Mouse (Mus musculus) limb, embryonic 12.5 days (tissue): ENCODE measurements around the gene Dhx37. TPM values are rescaled to one million over a fixed set of nuclear protein-coding genes. Genes with fewer than 3 reads are reported as not detected.
"Not testable (repeated sequence)": the region's sequence is repeated elsewhere in the genome, so short reads cannot be mapped to it uniquely, and the experiment has no call there.

Experiments
- ATAC-seq: fragments of 200-750 bp; cut with Nextera tagmentation; 2 replicates; pipeline ENCODE4 v1.8.0; 2017; ENCODE audit warnings: low read depth, moderate TSS enrichment; ENCODE audit not compliant: insufficient number of reproducible peaks, insufficient read depth, low FRiP score, low TSS enrichment
- H3K27ac ChIP-seq: fragments of 300-500 bp; sonication (generic); 2 replicates; pipeline ENCODE4 v1.5.1; 2016; ENCODE audit warnings: mild to moderate bottlenecking, moderate library complexity
- H3K27me3 ChIP-seq: fragments of 300-500 bp; sonication (generic); 2 replicates; pipeline ENCODE4 v1.6.1; 2016; ENCODE audit warnings: mild to moderate bottlenecking, moderate library complexity
- H3K36me3 ChIP-seq: fragments of 300-500 bp; sonication (generic); 2 replicates; pipeline ENCODE4 v1.6.1; 2016; ENCODE audit warnings: mild to moderate bottlenecking, moderate library complexity
- H3K4me1 ChIP-seq: fragments of 300-500 bp; sonication (generic); replicated peaks from 2 replicates; pipeline ENCODE4 v1.6.1; 2016
- H3K4me2 ChIP-seq: fragments of 300-500 bp; sonication (generic); 2 replicates; pipeline ENCODE4 v1.6.1; 2016; ENCODE audit warnings: mild to moderate bottlenecking, moderate library complexity
- H3K4me3 ChIP-seq: fragments of 300-500 bp; sonication (generic); replicated peaks from 2 replicates; pipeline ENCODE4 v1.5.1; 2016; ENCODE audit warnings: mild to moderate bottlenecking
- H3K9ac ChIP-seq: fragments of 300-500 bp; sonication (generic); replicated peaks from 2 replicates; pipeline ENCODE4 v1.6.1; 2016; ENCODE audit warnings: mild to moderate bottlenecking, moderate library complexity
- H3K9me3 ChIP-seq: fragments of 300-500 bp; sonication (generic); 2 replicates; pipeline ENCODE4 v1.6.1; 2016; ENCODE audit warnings: mild to moderate bottlenecking, moderate library complexity
- WGBS: fragments of 180-500 bp; shearing (Covaris S2); methylation state at CpG from one replicate; pipeline ENCODE4 v1.1.7; 2016; 5-methylcytosine and 5-hydroxymethylcytosine counted together
- polyA plus RNA-seq: library from polyadenylated mRNA; unstranded; fragments of >200 nt; fragmentation: Nextera tagmentation; extraction: Ambion mirVana; gene quantifications from 2 replicates; pipeline ENCODE4 v1.2.1, GENCODE M21; 2016

Dhx37 gene
- polyA plus RNA-seq, 1 experiment from 2014 or later = 16.1 TPM

- H3K4me2 ChIP-seq = peak within 1 kb of the TSS; percentile 90
- WGBS = under 1% methylated on average over 41 of the region's 41 CpGs
- H3K9ac ChIP-seq = peak within 1 kb of the TSS; percentile 98
- H3K9me3 ChIP-seq = no peaks in the 10 kb centered on the region
- peaks cover 22% of the 10 kb centered on the region for H3K36me3 ChIP-seq
- peak; percentile 8; the same call in 1 of the 2 replicates for ATAC-seq
- H3K4me3 ChIP-seq = peak within 1 kb of the TSS; percentile 99
- peak within 1 kb of the TSS; percentile 93 for H3K27ac ChIP-seq
- no peaks in the 10 kb centered on the region for H3K27me3 ChIP-seq
- peaks cover 33% of the 10 kb centered on the region for H3K4me1 ChIP-seq
Measured at GRCm38 (mm10) chr5:125389131-125389578, 44.8 kb downstream of the Dhx37 start, which contains the start of gene Gm10382. TSS of gene Gm10382 (plus strand) at chr5:125389322.

DNA sequence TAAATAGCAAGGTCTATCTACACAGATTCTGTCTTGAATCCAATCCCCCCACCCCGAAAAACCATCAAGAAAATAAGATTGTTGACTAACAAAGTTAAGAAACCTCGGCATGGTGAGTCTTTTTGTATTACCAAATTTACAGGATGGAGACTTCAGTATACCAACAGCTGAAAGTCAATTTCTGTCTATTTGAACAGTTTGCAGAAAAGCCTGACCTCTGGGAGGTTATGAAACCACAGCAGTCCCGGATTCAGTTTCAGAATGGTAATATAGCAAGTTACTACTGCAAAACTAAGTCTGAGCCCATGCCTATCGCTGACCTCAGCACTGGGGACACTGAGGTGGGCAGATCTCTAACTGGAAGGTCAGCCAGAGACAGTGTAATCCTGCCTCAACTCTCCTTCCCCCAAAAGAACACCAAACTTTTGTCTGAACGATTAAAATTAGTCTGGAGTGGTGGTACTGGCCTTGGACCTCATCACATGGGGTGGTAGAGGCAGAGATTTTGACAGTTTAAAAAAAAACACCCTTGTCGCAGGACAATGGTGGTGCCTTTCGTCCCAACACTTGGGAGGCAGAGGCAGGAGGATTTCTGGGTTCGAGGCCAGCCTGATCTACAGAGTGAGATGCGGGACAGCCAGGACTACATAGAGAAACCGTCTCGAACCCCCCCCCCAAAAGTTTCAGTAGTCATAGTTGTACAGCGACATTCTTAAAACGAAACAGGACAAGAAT, 45.4 kb downstream of the Dhx37 start:
- ATAC-seq = no peak
- no peaks in the 10 kb centered on the region for H3K9me3 ChIP-seq
- peak overlapping the region; percentile 90 for H3K4me2 ChIP-seq
- peak overlapping the region; percentile 98 for H3K9ac ChIP-seq
- peaks cover 28% of the 10 kb centered on the region for H3K36me3 ChIP-seq
- peak overlapping the region; percentile 99 for H3K4me3 ChIP-seq
- H3K4me1 ChIP-seq = peaks cover 27% of the 10 kb centered on the region
- H3K27me3 ChIP-seq = no peaks in the 10 kb centered on the region
- 31% methylated on average over 13 of the region's 13 CpGs for WGBS
- peak overlapping the region; percentile 93; the same call in 1 of the 2 replicates for H3K27ac ChIP-seq

- Histone ChIP-seq H3K4me1 (peaks cover 18% of the 10 kb centered on the region), H3K36me3 (peaks cover 29% of the 10 kb centered on the region)
- H3K27ac ChIP-seq, ATAC-seq, H3K9ac ChIP-seq, H3K4me2 ChIP-seq, H3K9me3 ChIP-seq, H3K4me3 ChIP-seq, H3K27me3 ChIP-seq: not testable (repeated sequence)
- WGBS = 89% methylated on average over 5 of the region's 6 CpGs
Measured at GRCm38 (mm10) chr5:125387295-125387694, 46.6 kb downstream of the Dhx37 start.

GRCm38 (mm10) chr5:125385215-125385940, 48.5 kb downstream of the Dhx37 start:
- Histone ChIP-seq H3K4me1 (peaks cover 16% of the 10 kb centered on the region), H3K4me3 (no peak overlapping the region), H3K4me2 (0 out of 2 replicates have a peak overlapping the region, but pooled peaks have one; percentile 6), H3K9me3 (no peaks in the 10 kb centered on the region), H3K27ac (no peak overlapping the region), H3K36me3 (peaks cover 29% of the 10 kb centered on the region), H3K27me3 (no peaks in the 10 kb centered on the region), H3K9ac (no peak overlapping the region)
- ATAC-seq = no peak
- WGBS = 85% methylated on average over 8 of the region's 8 CpGs

- 88% methylated on average over 2 of the region's 2 CpGs for WGBS
- peaks cover 16% of the 10 kb centered on the region for H3K4me1 ChIP-seq
- H3K9ac ChIP-seq = no peak overlapping the region
- H3K36me3 ChIP-seq = peaks cover 29% of the 10 kb centered on the region
- H3K4me3 ChIP-seq = no peak overlapping the region
- H3K4me2 ChIP-seq = no peak overlapping the region
- no peak overlapping the region for H3K27ac ChIP-seq
- no peak for ATAC-seq
- no peaks in the 10 kb centered on the region for H3K27me3 ChIP-seq
- H3K9me3 ChIP-seq = no peaks in the 10 kb centered on the region
Measured at GRCm38 (mm10) chr5:125384512-125385214, 49.3 kb downstream of the Dhx37 start.

- Histone ChIP-seq H3K27ac (no peak overlapping the region), H3K9me3 (no peaks in the 10 kb centered on the region), H3K27me3 (no peaks in the 10 kb centered on the region), H3K4me2 (no peak overlapping the region), H3K36me3 (peaks cover 29% of the 10 kb centered on the region), H3K4me1 (peaks cover 16% of the 10 kb centered on the region), H3K9ac (no peak overlapping the region), H3K4me3 (no peak overlapping the region)
- WGBS = 82% methylated on average over 3 of the region's 3 CpGs
- ATAC-seq = no peak
Measured at GRCm38 (mm10) chr5:125383637-125384420, 50.1 kb downstream of the Dhx37 start.

DNA sequence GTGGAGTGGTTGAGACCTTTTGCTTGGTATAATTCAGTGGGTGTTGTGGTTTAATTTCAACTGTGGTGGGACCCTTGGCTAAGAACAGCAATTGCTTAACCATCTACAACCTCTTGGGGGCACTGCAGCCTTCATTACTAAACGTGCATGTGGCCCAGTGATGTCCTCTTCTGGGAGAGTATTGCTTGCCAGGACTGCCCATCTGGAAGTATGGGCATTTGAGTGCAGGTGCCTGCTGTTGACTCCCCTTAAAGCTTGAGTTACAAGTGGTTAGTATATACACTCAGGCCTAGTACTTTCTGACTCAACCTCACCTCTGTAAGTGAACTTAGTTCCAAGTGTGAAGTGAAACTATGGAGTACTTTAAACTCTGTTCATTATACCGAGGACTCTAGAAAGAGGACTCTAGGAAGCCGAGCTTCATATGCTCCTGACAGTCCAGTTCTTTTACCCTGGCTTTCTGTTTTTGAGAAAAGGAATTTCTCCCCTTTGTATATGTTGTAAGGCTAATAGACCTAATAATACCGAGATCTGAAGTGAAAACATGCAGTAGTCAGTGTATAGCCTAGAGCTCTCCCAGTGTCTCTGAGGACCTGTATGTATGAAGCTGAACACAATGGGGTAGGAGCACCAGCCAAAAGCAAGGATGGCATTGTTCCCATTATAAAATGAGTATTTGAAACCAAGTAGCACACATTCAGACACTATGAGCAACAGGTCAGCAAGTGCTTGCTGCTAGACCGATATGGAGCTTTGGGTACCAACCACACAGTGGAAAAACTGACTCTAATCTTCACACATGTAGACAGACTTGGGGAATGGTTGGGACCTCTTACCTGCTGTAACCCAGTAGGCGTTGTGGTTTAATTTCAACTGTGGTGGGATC, 51.0 kb downstream of the Dhx37 start:
- Histone ChIP-seq H3K9ac (no peak overlapping the region), H3K27ac (peak overlapping the region; percentile 53), H3K4me3 (no peak overlapping the region), H3K4me1 (peaks cover 10% of the 10 kb centered on the region), H3K36me3 (peaks cover 24% of the 10 kb centered on the region), H3K4me2 (no peak overlapping the region), H3K27me3 (no peaks in the 10 kb centered on the region), H3K9me3 (no peaks in the 10 kb centered on the region)
- 57% methylated on average over 6 of the region's 6 CpGs for WGBS
- no peak for ATAC-seq

GRCm38 (mm10) chr5:125381954-125382672, 51.8 kb downstream of the Dhx37 start:
- H3K27ac ChIP-seq = no peak overlapping the region
- H3K4me3 ChIP-seq = no peak overlapping the region
- H3K9me3 ChIP-seq = no peaks in the 10 kb centered on the region
- peaks cover 10% of the 10 kb centered on the region for H3K4me1 ChIP-seq
- H3K36me3 ChIP-seq = peaks cover 24% of the 10 kb centered on the region
- no peak for ATAC-seq
- H3K4me2 ChIP-seq = no peak overlapping the region
- no peak overlapping the region for H3K9ac ChIP-seq
- 79% methylated on average over 5 of the region's 5 CpGs for WGBS
- H3K27me3 ChIP-seq = no peaks in the 10 kb centered on the region

DNA sequence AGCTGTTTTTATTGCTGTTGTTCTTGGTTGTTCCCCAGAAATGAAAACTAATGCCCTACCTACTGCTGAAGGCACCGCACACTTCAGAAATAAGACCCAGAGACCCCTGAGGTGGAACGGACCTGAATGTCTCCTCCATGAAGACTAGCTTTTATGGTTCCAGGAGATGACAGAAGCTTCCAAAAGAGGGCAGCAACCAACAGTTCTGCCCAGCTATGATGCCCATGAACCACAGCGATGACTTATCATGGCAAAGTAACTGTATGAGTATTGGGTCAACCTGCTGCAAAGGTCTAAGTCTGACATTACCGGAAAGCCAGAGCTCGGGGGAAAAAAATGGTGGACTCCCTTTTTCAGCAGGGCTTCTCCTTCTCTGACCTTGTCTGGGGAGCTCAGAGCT, 55.0 kb downstream of the Dhx37 start:
- Histone ChIP-seq H3K9ac (no peak overlapping the region), H3K4me1 (no peaks in the 10 kb centered on the region), H3K4me2 (no peak overlapping the region), H3K4me3 (no peak overlapping the region), H3K27me3 (no peaks in the 10 kb centered on the region), H3K9me3 (no peaks in the 10 kb centered on the region), H3K36me3 (peaks cover 4% of the 10 kb centered on the region), H3K27ac (no peak overlapping the region)
- 87% methylated on average over 5 of the region's 5 CpGs for WGBS
- no peak for ATAC-seq
